9 mouse cellular contexts compared by ENCODE assay signal in genomic region chr1:123974621-123975020, GRCm38 (mm10).
DNase-seq lines count a peak whose midpoint lies in the region; ATAC-seq and TF ChIP-seq lines count a peak whose summit lies in the region.
"Had no signal": no experiment of that assay in that cellular context is flagged by ENCODE, and none has a peak within 500 bp of the region (broad histone marks: within the 10 kb centered on the region; RNA-seq: fewer than 3 reads in every experiment).

No protein-coding gene starts in this region.

- H3K27ac ChIP-seq in heart, postnatal 0 days (ENCODE audit: low read depth): no peak overlapping the region
- no peak overlapping the region for H3K27ac ChIP-seq in thymus, adult 2 months (ENCODE audit: control insufficient read depth, insufficient read depth, low read length)
- H3K27ac ChIP-seq in heart, embryonic 12.5 days (ENCODE audit: poor library complexity, severe bottlenecking): no peak overlapping the region
- H3K27ac ChIP-seq: liver, embryonic 13.5 days had no signal

- H3K4me3 ChIP-seq in heart, postnatal 0 days (ENCODE audit: low read depth, low read length): no peak overlapping the region
- H3K4me3 ChIP-seq in thymus, adult 2 months (ENCODE audit: control insufficient read depth, insufficient read depth, low read length): no peak overlapping the region
- H3K4me3 ChIP-seq in heart, embryonic 12.5 days: no peak overlapping the region
- H3K4me3 ChIP-seq: liver, embryonic 13.5 days had no signal

- no peaks in the 10 kb centered on the region for H3K9me3 ChIP-seq in heart, postnatal 0 days (replicated peaks; ENCODE audit: control insufficient read depth, low read length)
- no peaks in the 10 kb centered on the region for H3K9me3 ChIP-seq in heart, embryonic 12.5 days (replicated peaks)
- H3K9me3 ChIP-seq: liver, embryonic 13.5 days had no signal

- 15% methylated on average over 3 of the region's 3 CpGs for WGBS in heart, postnatal 0 days
- 33% methylated on average over 3 of the region's 3 CpGs for WGBS in thymus, adult 2 months
- WGBS in heart, embryonic 12.5 days: 20% methylated on average over 3 of the region's 3 CpGs

- TF ChIP-seq CTCF in heart, postnatal 0 days (IDR thresholded peaks at IDR 0.05; ENCODE audit: low read depth): peak; percentile 21; the same call in 1 of the 2 replicates
- no peak for TF ChIP-seq CTCF in thymus, adult 2 months (IDR thresholded peaks at IDR 0.05; ENCODE audit: borderline replicate concordance, control insufficient read depth, extremely low read depth, insufficient read depth, low read length, poor library complexity)

- TF ChIP-seq EP300 in heart, postnatal 0 days (IDR thresholded peaks at IDR 0.05; ENCODE audit: low read depth): no peak

- ATAC-seq in heart, postnatal 0 days (ENCODE audit: insufficient read depth, low read depth): no peak
- no peak for ATAC-seq in heart, embryonic 12.5 days (ENCODE audit: insufficient number of reproducible peaks, low FRiP score)

- H3K4me1 ChIP-seq in heart, postnatal 0 days (ENCODE audit: control insufficient read depth, insufficient read depth): no peaks in the 10 kb centered on the region
- no peaks in the 10 kb centered on the region for H3K4me1 ChIP-seq in thymus, adult 2 months (replicated peaks; ENCODE audit: control insufficient read depth, insufficient read depth, low read length)
- H3K4me1 ChIP-seq in heart, embryonic 12.5 days (replicated peaks): no peaks in the 10 kb centered on the region
- H3K4me1 ChIP-seq: liver, embryonic 13.5 days had no signal

- no peaks in the 10 kb centered on the region for H3K27me3 ChIP-seq in heart, postnatal 0 days (ENCODE audit: control insufficient read depth, insufficient read depth, low read length)
- H3K27me3 ChIP-seq in thymus, adult 2 months (ENCODE audit: control insufficient read depth, insufficient read depth, low read length): no peaks in the 10 kb centered on the region
- no peaks in the 10 kb centered on the region for H3K27me3 ChIP-seq in heart, embryonic 12.5 days (replicated peaks)
- H3K27me3 ChIP-seq: liver, embryonic 13.5 days had no signal

- no peak overlapping the region for H3K9ac ChIP-seq in heart, postnatal 0 days (replicated peaks; ENCODE audit: low read depth, low read length)
- no peak overlapping the region for H3K9ac ChIP-seq in heart, embryonic 12.5 days
- H3K9ac ChIP-seq: liver, embryonic 13.5 days had no signal

- DNase-seq in heart, postnatal 0 days (ENCODE audit: low spot score): no peak
- no peak for DNase-seq in heart, postnatal 36 days
- DNase-seq in right cerebral cortex, postnatal 4 days: peak; percentile 52
- no peak for DNase-seq in right cerebral cortex, postnatal 36 days (ENCODE audit: low spot score in 2 of 2)
- DNase-seq in cerebellum, postnatal 25 days: peak; percentile 36 to 71
- DNase-seq in retina, postnatal 1 day: peak; percentile 28
- DNase-seq in thymus, adult 2 months: no peak
- DNase-seq: liver, embryonic 13.5 days had no signal

- no peaks in the 10 kb centered on the region for H3K36me3 ChIP-seq in heart, postnatal 0 days (replicated peaks; ENCODE audit: control insufficient read depth, insufficient read depth, low read length)
- no peaks in the 10 kb centered on the region for H3K36me3 ChIP-seq in thymus, adult 2 months (ENCODE audit: control insufficient read depth, insufficient read depth, low read length)
- H3K36me3 ChIP-seq in heart, embryonic 12.5 days: no peaks in the 10 kb centered on the region
- H3K36me3 ChIP-seq: liver, embryonic 13.5 days had no signal

- intact Hi-C loops in heart, postnatal 36 days (cut with DNase I): no loop called here

- H3K4me2 ChIP-seq in heart, postnatal 0 days (ENCODE audit: low read depth, low read length): no peak overlapping the region
- H3K4me2 ChIP-seq in heart, embryonic 12.5 days: no peak overlapping the region
- H3K4me2 ChIP-seq: liver, embryonic 13.5 days had no signal

- no peak for TF ChIP-seq POLR2A in thymus, adult 2 months (IDR thresholded peaks at IDR 0.05; ENCODE audit: control insufficient read depth, extremely low read depth, insufficient read depth, low read length, poor library complexity)

Comparison
In these comparisons a context has a peak if more than half of its experiments do, and no peak if none do; other contexts are left out.
1. DNase-seq: peak in right cerebral cortex, postnatal 4 days (single experiment), cerebellum, postnatal 25 days (2 of 2) and retina, postnatal 1 day (single experiment); none in heart, postnatal 0 days (single experiment), heart, postnatal 36 days (0 of 2), right cerebral cortex, postnatal 36 days (0 of 2) and thymus, adult 2 months (single experiment).